Mouse (Mus musculus) midbrain, embryonic 16.5 days (tissue): ENCODE results near the gene Defb26. TPM values are rescaled to one million over a fixed set of nuclear protein-coding genes. Genes with fewer than 3 reads are reported as not detected.

Experiments used
- ATAC-seq: fragments of 200-750 bp; cut with Nextera tagmentation; 2 replicates; pipeline ENCODE4 v1.8.0; 2017; ENCODE audit warnings: moderate TSS enrichment
- H3K27ac ChIP-seq: fragments of 300-500 bp; sonication (generic); 2 replicates; pipeline ENCODE4 v1.5.1; 2014; ENCODE audit warnings: mild to moderate bottlenecking, low read length, mixed read lengths
- H3K27me3 ChIP-seq: fragments of 300-500 bp; sonication (generic); 2 replicates; pipeline ENCODE4 v1.6.1; 2014; ENCODE audit warnings: low read depth, low read length, mixed read lengths; ENCODE audit not compliant: control insufficient read depth, insufficient read depth
- H3K36me3 ChIP-seq: fragments of 300-500 bp; sonication (generic); 2 replicates; pipeline ENCODE4 v1.6.1; 2014; ENCODE audit warnings: mild to moderate bottlenecking, low read length, moderate library complexity, mixed read lengths; ENCODE audit not compliant: control insufficient read depth, insufficient read depth
- H3K4me1 ChIP-seq: fragments of 300-500 bp; sonication (generic); 2 replicates; pipeline ENCODE4 v1.6.1; 2014; ENCODE audit warnings: mild to moderate bottlenecking, low read length, mixed read lengths; ENCODE audit not compliant: control insufficient read depth, insufficient read depth
- H3K4me2 ChIP-seq: fragments of 300-500 bp; sonication (generic); 2 replicates; pipeline ENCODE4 v1.6.1; 2014; ENCODE audit warnings: mild to moderate bottlenecking, low read length, mixed read lengths
- H3K4me3 ChIP-seq: fragments of 300-500 bp; sonication (generic); 2 replicates; pipeline ENCODE4 v1.5.1; 2014; ENCODE audit warnings: low read depth, mild to moderate bottlenecking, low read length, moderate library complexity, mixed read lengths
- H3K9ac ChIP-seq: fragments of 300-500 bp; sonication (generic); 2 replicates; pipeline ENCODE4 v1.6.1; 2014; ENCODE audit warnings: low read depth, low read length, mixed read lengths
- H3K9me3 ChIP-seq: fragments of 300-500 bp; sonication (generic); replicated peaks from 2 replicates; pipeline ENCODE4 v1.6.1; 2014; ENCODE audit warnings: mild to moderate bottlenecking, low read length, mixed read lengths; ENCODE audit not compliant: control insufficient read depth, poor library complexity, severe bottlenecking
- WGBS: fragments of 180-500 bp; shearing (Covaris S2); extraction: QIAGEN DNeasy Blood & Tissue Kit; methylation state at CpG from one replicate; pipeline ENCODE4 v1.1.7; 2014; 5-methylcytosine and 5-hydroxymethylcytosine counted together
- polyA plus RNA-seq: library from polyadenylated mRNA; unstranded; fragments of >200 nt; fragmentation: Nextera tagmentation; extraction: Ambion mirVana; gene quantifications from 2 replicates; pipeline ENCODE4 v1.2.1, GENCODE M21; 2015

Defb26 gene
- polyA plus RNA-seq, result not detected in 2 replicates

DNA sequence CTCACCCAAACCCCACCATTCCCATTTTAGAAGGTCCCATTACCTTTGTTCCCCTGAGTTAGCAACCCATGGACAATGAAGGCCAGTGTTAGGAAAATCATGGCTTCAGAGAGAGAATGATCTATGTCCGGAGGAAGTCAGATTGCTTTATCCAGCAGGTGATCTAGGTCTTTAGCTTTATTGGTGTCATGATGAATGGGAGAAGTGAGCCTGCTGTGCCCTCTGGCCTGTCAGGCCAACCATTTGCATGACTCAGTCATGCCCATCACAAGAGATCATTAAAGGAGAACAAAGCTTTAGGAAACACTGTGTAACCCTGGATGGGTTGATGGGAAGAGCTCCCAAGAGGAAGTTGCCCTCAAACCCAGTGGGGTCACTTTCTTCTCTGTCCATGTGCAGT is at the start of gene Defb26:
TSS of gene Defb26 (minus strand) at position 101 of the 400 bp plus-strand sequence.
- Histone ChIP-seq H3K4me3 (no peak within 1 kb of the TSS), H3K9ac (no peak within 1 kb of the TSS), H3K27me3 (no peaks in the 10 kb centered on the region), H3K4me1 (no peaks in the 10 kb centered on the region), H3K27ac (no peak within 1 kb of the TSS), H3K9me3 (no peaks in the 10 kb centered on the region), H3K36me3 (no peaks in the 10 kb centered on the region), H3K4me2 (no peak within 1 kb of the TSS)
- ATAC-seq, result no peak
- whole genome bisulfite sequencing, result 71% methylated on average over 1 of the region's 1 CpGs

GRCm38 (mm10) chr2:152556655-152557054 is 45.2 kb upstream of the Defb26 start:
- no peaks in the 10 kb centered on the region for H3K27me3 ChIP-seq
- no peak overlapping the region for H3K9ac ChIP-seq

GRCm38 (mm10) chr2:152553774-152554423 is 42.4 kb upstream of the Defb26 start:
- 11% methylated on average over 16 of the region's 16 CpGs for WGBS
- H3K4me2 ChIP-seq, result peak overlapping the region; percentile 54
- no peak overlapping the region for H3K27ac ChIP-seq
- peaks cover 3% of the 10 kb centered on the region; the same call in 1 of the 2 replicates for H3K4me1 ChIP-seq
- ATAC-seq, result no peak
- H3K36me3 ChIP-seq, result no peaks in the 10 kb centered on the region
- H3K4me3 ChIP-seq, result peak overlapping the region; percentile 20; the same call in 1 of the 2 replicates
- H3K9ac ChIP-seq, result no peak overlapping the region
- no peaks in the 10 kb centered on the region for H3K9me3 ChIP-seq
- no peaks in the 10 kb centered on the region for H3K27me3 ChIP-seq

More at GRCm38 (mm10) chr2:152556655-152557054, 45.2 kb upstream of the Defb26 start:
- Histone ChIP-seq H3K4me2 (no peak overlapping the region), H3K4me1 (peaks cover 3% of the 10 kb centered on the region; the same call in 1 of the 2 replicates), H3K9me3 (no peaks in the 10 kb centered on the region), H3K36me3 (no peaks in the 10 kb centered on the region), H3K27ac (no peak overlapping the region), H3K4me3 (no peak overlapping the region)
- ATAC-seq, result no peak
- WGBS, result 93% methylated on average over 7 of the region's 7 CpGs

DNA sequence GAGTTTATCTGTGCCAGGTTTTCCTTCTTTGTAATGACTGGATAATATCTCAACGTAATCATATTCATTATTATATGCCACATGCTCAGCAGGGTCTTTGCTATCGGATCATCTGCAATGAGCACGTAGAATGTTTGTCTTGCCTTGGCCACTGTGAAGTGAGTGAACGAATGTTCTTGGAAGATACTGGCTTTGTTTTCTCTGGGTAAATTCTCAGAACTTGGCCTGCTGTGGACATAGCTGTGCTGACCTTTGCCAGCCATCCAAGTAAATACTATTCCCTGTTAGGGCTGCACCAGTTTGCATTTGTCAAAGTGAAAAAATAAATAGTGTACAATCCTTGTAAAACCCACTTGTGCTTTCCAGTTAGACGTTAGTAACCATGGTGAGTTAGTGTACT is 36.6 kb upstream of the Defb26 start:
- Histone ChIP-seq H3K9ac (no peak overlapping the region), H3K4me1 (no peaks in the 10 kb centered on the region), H3K36me3 (no peaks in the 10 kb centered on the region), H3K9me3 (no peaks in the 10 kb centered on the region), H3K4me2 (no peak overlapping the region), H3K4me3 (no peak overlapping the region), H3K27ac (no peak overlapping the region), H3K27me3 (no peaks in the 10 kb centered on the region)
- ATAC-seq, result no peak
- 78% methylated on average over 5 of the region's 5 CpGs for WGBS

DNA sequence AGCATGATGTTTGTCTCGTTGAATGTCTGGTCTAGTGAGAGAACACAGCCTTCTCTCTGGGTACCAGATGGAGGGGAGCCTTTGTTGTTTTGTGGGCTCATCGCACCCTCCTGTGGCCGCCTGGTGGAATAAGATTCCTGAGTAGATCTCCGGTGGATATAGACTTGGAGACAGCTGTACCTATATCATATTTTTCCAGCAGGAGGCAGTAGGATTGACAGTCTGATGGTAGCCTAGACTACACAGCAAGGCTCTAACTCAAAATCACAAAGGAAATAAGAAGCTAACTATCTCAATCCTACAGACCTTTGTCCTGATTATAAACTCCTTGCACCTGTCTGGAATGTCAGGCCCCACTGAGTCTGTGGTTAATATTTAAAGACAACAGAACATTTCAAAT is 33.2 kb upstream of the Defb26 start:
- H3K36me3 ChIP-seq, result no peaks in the 10 kb centered on the region
- no peak overlapping the region for H3K4me2 ChIP-seq
- H3K4me1 ChIP-seq, result no peaks in the 10 kb centered on the region
- H3K4me3 ChIP-seq, result no peak overlapping the region
- no peaks in the 10 kb centered on the region; the same call in 1 of the 2 replicates for H3K9me3 ChIP-seq
- H3K9ac ChIP-seq, result no peak overlapping the region
- 27% methylated on average over 4 of the region's 4 CpGs for WGBS
- H3K27ac ChIP-seq, result no peak overlapping the region
- H3K27me3 ChIP-seq, result no peaks in the 10 kb centered on the region
- ATAC-seq, result peak; percentile 32; the same call in 1 of the 2 replicates

- H3K27ac ChIP-seq, result no peak overlapping the region
- no peaks in the 10 kb centered on the region for H3K4me1 ChIP-seq
- H3K4me2 ChIP-seq, result no peak overlapping the region
- H3K36me3 ChIP-seq, result no peaks in the 10 kb centered on the region
- no peak overlapping the region for H3K4me3 ChIP-seq
- H3K27me3 ChIP-seq, result no peaks in the 10 kb centered on the region
- 84% methylated on average over 4 of the region's 4 CpGs for WGBS
- ATAC-seq, result no peak
- no peaks in the 10 kb centered on the region; the same call in 1 of the 2 replicates for H3K9me3 ChIP-seq
- no peak overlapping the region for H3K9ac ChIP-seq
Measured at GRCm38 (mm10) chr2:152543478-152543877, 32.0 kb upstream of the Defb26 start.

GRCm38 (mm10) chr2:152542897-152543296 is 31.4 kb upstream of the Defb26 start:
- Histone ChIP-seq H3K27ac (no peak overlapping the region), H3K4me2 (no peak overlapping the region), H3K9me3 (no peaks in the 10 kb centered on the region; the same call in 1 of the 2 replicates), H3K36me3 (no peaks in the 10 kb centered on the region), H3K9ac (no peak overlapping the region), H3K4me1 (no peaks in the 10 kb centered on the region), H3K27me3 (no peaks in the 10 kb centered on the region), H3K4me3 (no peak overlapping the region)
- 81% methylated on average over 2 of the region's 2 CpGs for WGBS
- no peak for ATAC-seq

GRCm38 (mm10) chr2:152541979-152542378 is 30.5 kb upstream of the Defb26 start:
- Histone ChIP-seq H3K27ac (no peak overlapping the region), H3K4me2 (no peak overlapping the region), H3K27me3 (no peaks in the 10 kb centered on the region), H3K4me3 (no peak overlapping the region), H3K9me3 (no peaks in the 10 kb centered on the region; the same call in 1 of the 2 replicates), H3K9ac (no peak overlapping the region), H3K4me1 (no peaks in the 10 kb centered on the region), H3K36me3 (no peaks in the 10 kb centered on the region)
- WGBS, result 87% methylated on average over 9 of the region's 9 CpGs
- ATAC-seq, result no peak

GRCm38 (mm10) chr2:152539944-152540710 is 28.6 kb upstream of the Defb26 start, which contains the start of gene Defb29:
Gene Defb29, minus strand, starts transcription at chr2:152540098.
- Histone ChIP-seq H3K9ac (no peak within 1 kb of the TSS), H3K36me3 (no peaks in the 10 kb centered on the region), H3K27ac (no peak within 1 kb of the TSS), H3K4me3 (no peak within 1 kb of the TSS), H3K9me3 (no peaks in the 10 kb centered on the region; the same call in 1 of the 2 replicates), H3K27me3 (no peaks in the 10 kb centered on the region), H3K4me2 (no peak within 1 kb of the TSS), H3K4me1 (no peaks in the 10 kb centered on the region)
- WGBS, result 57% methylated on average over 13 of the region's 13 CpGs
- ATAC-seq, result no peak
